Mouse (Mus musculus): Measurements from ENCODE around the gene Vwa3b. TPM values are rescaled to one million over a fixed set of nuclear protein-coding genes. Genes with fewer than 3 reads are reported as not detected.

Gene Vwa3b
- polyA plus RNA-seq, 1 experiment from 2014 or later: not detected

DNA sequence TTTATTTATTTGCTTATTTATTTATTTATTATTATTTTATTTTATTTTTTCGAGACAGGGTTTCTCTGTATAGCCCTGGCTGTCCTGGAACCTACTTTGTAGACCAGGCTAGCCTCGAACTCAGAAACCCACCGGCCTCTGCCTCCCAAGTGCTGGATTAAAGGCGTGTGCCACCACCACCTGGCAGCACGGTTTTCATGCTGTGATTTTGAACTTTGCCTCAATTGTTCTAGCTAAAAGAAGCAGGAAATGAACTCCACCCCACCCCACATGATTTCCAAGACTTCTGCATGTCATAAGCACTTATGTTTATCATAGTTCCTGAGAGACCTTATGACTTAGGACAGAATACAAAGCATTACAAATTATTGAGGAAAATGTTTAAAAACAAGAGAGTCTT, 15.5 kb downstream of the Vwa3b start:
- no peak for DNase-seq (ENCODE audit: low spot score)
- Histone ChIP-seq H3K9me3 (ENCODE audit: control insufficient read depth, low read length) (no peaks in the 10 kb centered on the region), H3K9ac (ENCODE audit: low read depth, low read length) (no peak overlapping the region), H3K4me2 (no peak overlapping the region), H3K27me3 (replicated peaks; ENCODE audit: control insufficient read depth, insufficient read depth, low read length) (no peaks in the 10 kb centered on the region), H3K27ac (ENCODE audit: low read depth, low read length) (no peak overlapping the region), H3K36me3 (ENCODE audit: control insufficient read depth, insufficient read depth, low read length) (no peaks in the 10 kb centered on the region), H3K4me3 (ENCODE audit: low read depth, low read length) (no peak overlapping the region), H3K4me1 (replicated peaks; ENCODE audit: control insufficient read depth, insufficient read depth, low read length) (no peaks in the 10 kb centered on the region)
- no peak for ATAC-seq (replicated peaks; ENCODE audit: low FRiP score)
- 75% methylated on average over 5 of the region's 5 CpGs for WGBS

GRCm38 (mm10) chr1:37042769-37043168, 16.4 kb downstream of the Vwa3b start:
- H3K36me3 ChIP-seq (ENCODE audit: control insufficient read depth, insufficient read depth, low read length): no peaks in the 10 kb centered on the region
- no peak overlapping the region for H3K4me3 ChIP-seq (ENCODE audit: low read depth, low read length)
- H3K9ac ChIP-seq (ENCODE audit: low read depth, low read length): no peak overlapping the region
- WGBS: 80% methylated on average over 8 of the region's 8 CpGs
- DNase-seq (ENCODE audit: low spot score): no peak
- no peak overlapping the region for H3K27ac ChIP-seq (ENCODE audit: low read depth, low read length)
- no peaks in the 10 kb centered on the region for H3K9me3 ChIP-seq (ENCODE audit: control insufficient read depth, low read length)
- no peaks in the 10 kb centered on the region for H3K27me3 ChIP-seq (replicated peaks; ENCODE audit: control insufficient read depth, insufficient read depth, low read length)
- no peaks in the 10 kb centered on the region for H3K4me1 ChIP-seq (replicated peaks; ENCODE audit: control insufficient read depth, insufficient read depth, low read length)
- no peak for ATAC-seq (replicated peaks; ENCODE audit: low FRiP score)
- H3K4me2 ChIP-seq: no peak overlapping the region

DNA sequence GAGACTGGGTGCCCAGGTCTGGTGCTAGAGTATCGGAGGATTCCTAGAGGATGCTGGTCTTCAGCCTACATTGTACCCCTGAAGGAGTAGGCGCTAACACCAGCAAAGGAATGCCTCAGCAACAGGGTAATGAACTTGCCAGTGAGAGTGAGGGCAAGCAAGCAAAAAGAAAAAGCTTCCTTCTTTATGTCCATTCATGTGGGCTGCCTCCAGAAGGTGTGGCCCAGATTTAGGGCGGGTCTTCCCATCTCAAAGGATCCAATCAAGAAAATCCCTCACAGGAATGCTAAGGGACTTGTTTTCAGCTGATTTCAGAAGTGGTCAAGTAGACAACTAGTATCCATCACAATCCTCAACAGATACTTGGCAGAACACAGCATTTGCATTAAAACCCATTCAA, 16.8 kb downstream of the Vwa3b start:
- H3K9me3 ChIP-seq (ENCODE audit: control insufficient read depth, low read length): no peaks in the 10 kb centered on the region
- WGBS: 89% methylated on average over 3 of the region's 3 CpGs
- H3K4me1 ChIP-seq (replicated peaks; ENCODE audit: control insufficient read depth, insufficient read depth, low read length): no peaks in the 10 kb centered on the region
- H3K36me3 ChIP-seq (ENCODE audit: control insufficient read depth, insufficient read depth, low read length): no peaks in the 10 kb centered on the region
- no peaks in the 10 kb centered on the region for H3K27me3 ChIP-seq (replicated peaks; ENCODE audit: control insufficient read depth, insufficient read depth, low read length)
- ATAC-seq (replicated peaks; ENCODE audit: low FRiP score): no peak
- no peak overlapping the region for H3K4me2 ChIP-seq
- no peak for DNase-seq (ENCODE audit: low spot score)
- no peak overlapping the region for H3K9ac ChIP-seq (ENCODE audit: low read depth, low read length)
- no peak overlapping the region for H3K4me3 ChIP-seq (ENCODE audit: low read depth, low read length)
- no peak overlapping the region for H3K27ac ChIP-seq (ENCODE audit: low read depth, low read length)

- no peaks in the 10 kb centered on the region for H3K9me3 ChIP-seq (ENCODE audit: control insufficient read depth, low read length)
- no peaks in the 10 kb centered on the region for H3K27me3 ChIP-seq (replicated peaks; ENCODE audit: control insufficient read depth, insufficient read depth, low read length)
- no peak overlapping the region for H3K27ac ChIP-seq (ENCODE audit: low read depth, low read length)
- WGBS: 66% methylated on average over 5 of the region's 5 CpGs
- no peak overlapping the region for H3K4me2 ChIP-seq
- no peak overlapping the region for H3K4me3 ChIP-seq (ENCODE audit: low read depth, low read length)
- H3K4me1 ChIP-seq (replicated peaks; ENCODE audit: control insufficient read depth, insufficient read depth, low read length): no peaks in the 10 kb centered on the region
- no peak for DNase-seq (ENCODE audit: low spot score)
- H3K9ac ChIP-seq (ENCODE audit: low read depth, low read length): no peak overlapping the region
- H3K36me3 ChIP-seq (ENCODE audit: control insufficient read depth, insufficient read depth, low read length): no peaks in the 10 kb centered on the region
- no peak for ATAC-seq (replicated peaks; ENCODE audit: low FRiP score)
These were observed 19.1 kb downstream of the Vwa3b start for GRCm38 (mm10) chr1:37045472-37045871.

GRCm38 (mm10) chr1:37049159-37049558, 22.8 kb downstream of the Vwa3b start:
- ATAC-seq (replicated peaks; ENCODE audit: low FRiP score) (no peak), DNase-seq (ENCODE audit: low spot score) (no peak)
- Histone ChIP-seq H3K27me3 (replicated peaks; ENCODE audit: control insufficient read depth, insufficient read depth, low read length) (no peaks in the 10 kb centered on the region), H3K4me3 (ENCODE audit: low read depth, low read length) (no peak overlapping the region), H3K9ac (ENCODE audit: low read depth, low read length) (no peak overlapping the region), H3K36me3 (ENCODE audit: control insufficient read depth, insufficient read depth, low read length) (no peaks in the 10 kb centered on the region), H3K4me1 (replicated peaks; ENCODE audit: control insufficient read depth, insufficient read depth, low read length) (no peaks in the 10 kb centered on the region), H3K4me2 (no peak overlapping the region), H3K9me3 (ENCODE audit: control insufficient read depth, low read length) (no peaks in the 10 kb centered on the region), H3K27ac (ENCODE audit: low read depth, low read length) (no peak overlapping the region)
- 45% methylated on average over 4 of the region's 4 CpGs for WGBS

DNA sequence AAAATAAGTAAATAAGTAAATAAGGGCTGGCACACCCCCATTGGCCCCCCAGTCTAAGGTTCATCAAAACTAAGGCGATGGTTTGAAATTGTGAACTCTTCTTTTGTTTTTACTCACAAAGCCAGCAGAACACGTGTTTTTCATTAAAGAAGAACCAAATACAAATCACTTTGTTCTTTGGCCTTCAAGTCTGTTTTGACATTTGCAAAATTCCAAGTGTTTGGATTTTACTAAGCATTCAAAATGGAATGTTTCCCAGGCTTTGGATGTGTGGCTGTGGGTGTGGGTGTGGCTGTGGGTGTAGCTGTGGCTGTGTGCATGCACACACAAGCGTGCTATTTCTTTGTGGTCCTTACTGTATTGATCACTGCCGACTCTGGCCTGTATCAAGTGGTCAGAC, 27.3 kb downstream of the Vwa3b start:
- Histone ChIP-seq H3K27me3 (replicated peaks; ENCODE audit: control insufficient read depth, insufficient read depth, low read length) (no peaks in the 10 kb centered on the region), H3K9me3 (ENCODE audit: control insufficient read depth, low read length) (no peaks in the 10 kb centered on the region), H3K27ac (ENCODE audit: low read depth, low read length) (no peak overlapping the region), H3K4me3 (ENCODE audit: low read depth, low read length) (no peak overlapping the region), H3K4me2 (no peak overlapping the region), H3K9ac (ENCODE audit: low read depth, low read length) (no peak overlapping the region), H3K4me1 (replicated peaks; ENCODE audit: control insufficient read depth, insufficient read depth, low read length) (no peaks in the 10 kb centered on the region), H3K36me3 (ENCODE audit: control insufficient read depth, insufficient read depth, low read length) (no peaks in the 10 kb centered on the region)
- WGBS: 71% methylated on average over 4 of the region's 4 CpGs
- DNase-seq (ENCODE audit: low spot score) (no peak), ATAC-seq (replicated peaks; ENCODE audit: low FRiP score) (no peak)

DNA sequence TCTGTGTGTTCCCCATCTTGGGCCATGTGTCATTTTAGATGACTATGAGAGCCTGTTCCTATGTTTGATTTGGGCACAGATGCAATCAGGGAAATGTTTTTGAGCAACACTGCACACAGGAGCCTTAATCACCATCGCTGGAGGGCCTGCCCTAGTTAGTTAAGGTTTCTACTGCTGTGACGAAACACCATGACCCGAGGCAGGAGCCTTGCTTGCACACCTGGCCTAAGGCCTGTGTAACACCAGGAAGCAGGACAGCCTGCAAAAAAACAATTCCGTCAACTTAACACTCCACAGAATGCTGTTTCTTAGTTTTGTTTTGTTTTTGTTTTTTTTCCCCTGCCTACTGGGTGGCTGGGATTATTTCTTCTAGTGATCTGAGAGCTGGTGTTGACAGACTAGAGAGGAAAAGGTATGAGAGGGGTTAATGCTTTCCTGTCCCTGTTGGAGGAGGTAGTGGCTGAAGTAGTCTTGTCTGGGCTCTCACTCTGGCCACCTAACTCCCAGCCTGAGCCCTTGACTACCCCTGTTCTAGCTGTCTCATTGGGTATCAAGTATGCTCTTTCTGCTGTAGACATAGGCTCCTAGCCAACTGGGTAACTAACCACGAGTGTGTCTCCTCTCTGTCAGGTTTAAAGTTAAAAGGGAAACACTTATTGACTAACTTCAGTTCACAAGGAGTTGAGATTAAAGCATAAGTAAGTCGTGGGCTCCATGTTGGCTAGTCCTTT, 30.6 kb downstream of the Vwa3b start:
- Histone ChIP-seq H3K4me2 (no peak overlapping the region), H3K4me1 (replicated peaks; ENCODE audit: control insufficient read depth, insufficient read depth, low read length) (no peaks in the 10 kb centered on the region), H3K9ac (ENCODE audit: low read depth, low read length) (no peak overlapping the region), H3K27ac (ENCODE audit: low read depth, low read length) (no peak overlapping the region), H3K36me3 (ENCODE audit: control insufficient read depth, insufficient read depth, low read length) (no peaks in the 10 kb centered on the region), H3K9me3 (ENCODE audit: control insufficient read depth, low read length) (no peaks in the 10 kb centered on the region), H3K4me3 (ENCODE audit: low read depth, low read length) (no peak overlapping the region), H3K27me3 (replicated peaks; ENCODE audit: control insufficient read depth, insufficient read depth, low read length) (no peaks in the 10 kb centered on the region)
- DNase-seq (ENCODE audit: low spot score) (no peak), ATAC-seq (replicated peaks; ENCODE audit: low FRiP score) (no peak)
- 69% methylated on average over 6 of the region's 6 CpGs for WGBS

DNA sequence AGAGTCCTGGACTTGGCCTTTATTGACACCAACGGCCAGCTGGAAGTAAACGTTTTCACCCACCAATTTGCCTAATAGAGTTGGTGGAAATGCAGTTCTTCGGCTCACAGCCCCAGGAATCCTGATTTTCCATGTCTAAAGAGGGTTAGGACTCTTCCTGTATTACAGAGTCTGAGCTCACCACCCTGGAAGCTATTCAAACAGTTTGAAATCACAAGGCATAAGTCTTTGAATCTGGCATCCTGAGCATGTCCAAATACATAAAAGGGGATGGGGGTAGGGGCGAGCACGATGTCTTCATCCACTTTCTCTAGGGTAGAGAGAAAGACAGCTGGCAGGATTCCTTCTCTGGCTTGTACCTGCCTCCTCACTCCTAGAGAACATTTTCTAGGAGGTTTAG, 34.5 kb downstream of the Vwa3b start:
- Histone ChIP-seq H3K27me3 (replicated peaks; ENCODE audit: control insufficient read depth, insufficient read depth, low read length) (no peaks in the 10 kb centered on the region), H3K9me3 (ENCODE audit: control insufficient read depth, low read length) (no peaks in the 10 kb centered on the region), H3K4me2 (no peak overlapping the region), H3K9ac (ENCODE audit: low read depth, low read length) (no peak overlapping the region), H3K4me1 (replicated peaks; ENCODE audit: control insufficient read depth, insufficient read depth, low read length) (no peaks in the 10 kb centered on the region), H3K36me3 (ENCODE audit: control insufficient read depth, insufficient read depth, low read length) (no peaks in the 10 kb centered on the region), H3K4me3 (ENCODE audit: low read depth, low read length) (no peak overlapping the region), H3K27ac (ENCODE audit: low read depth, low read length) (no peak overlapping the region)
- DNase-seq (ENCODE audit: low spot score) (no peak), ATAC-seq (replicated peaks; ENCODE audit: low FRiP score) (no peak)
- WGBS: 79% methylated on average over 5 of the region's 5 CpGs

- WGBS: 80% methylated on average over 5 of the region's 5 CpGs
- Histone ChIP-seq H3K4me3 (ENCODE audit: low read depth, low read length) (no peak overlapping the region), H3K4me1 (replicated peaks; ENCODE audit: control insufficient read depth, insufficient read depth, low read length) (no peaks in the 10 kb centered on the region), H3K9me3 (ENCODE audit: control insufficient read depth, low read length) (no peaks in the 10 kb centered on the region), H3K4me2 (no peak overlapping the region), H3K9ac (ENCODE audit: low read depth, low read length) (no peak overlapping the region), H3K27ac (ENCODE audit: low read depth, low read length) (no peak overlapping the region), H3K36me3 (ENCODE audit: control insufficient read depth, insufficient read depth, low read length) (no peaks in the 10 kb centered on the region), H3K27me3 (replicated peaks; ENCODE audit: control insufficient read depth, insufficient read depth, low read length) (no peaks in the 10 kb centered on the region)
- ATAC-seq (replicated peaks; ENCODE audit: low FRiP score): no peak
- DNase-seq (ENCODE audit: low spot score): no peak
These were observed 36.7 kb downstream of the Vwa3b start for GRCm38 (mm10) chr1:37063053-37063452.
